Mouse (Mus musculus): ENCODE measurements at regions not wholly inside any gene's neighbourhood (a gene's known extent, or its start where the extent isn't known, plus 50 kb on each side); places are given as distances from the start of the nearest gene placed in this dataset.

- TF ChIP-seq CTCF (IDR thresholded peaks at IDR 0.05) (peak; percentile 43), POLR2A (IDR thresholded peaks at IDR 0.05; ENCODE audit: insufficient read depth, low read depth, low read length) (no peak), EP300 (IDR thresholded peaks at IDR 0.05; ENCODE audit: insufficient read depth, low read depth, low read length) (no peak)
Measured at GRCm38 (mm10) chr6:89046476-89046875, 144.4 kb downstream of the Tpra1 start.
